Mouse (Mus musculus) megakaryocyte, embryonic 14.5 days (primary cell): ENCODE measurements around the gene Acaa1b.

Experiments
- FLI1 ChIP-seq: IDR thresholded peaks from 2 replicates; pipeline ENCODE4 v1.6.1; 2012; ENCODE audit warnings: low read length, inconsistent platforms, mixed read lengths
- GATA1 ChIP-seq: IDR thresholded peaks from 3 replicates; pipeline ENCODE4 v1.6.1; 2012; ENCODE audit warnings: mixed read lengths, low read length, inconsistent platforms, borderline replicate concordance

DNA sequence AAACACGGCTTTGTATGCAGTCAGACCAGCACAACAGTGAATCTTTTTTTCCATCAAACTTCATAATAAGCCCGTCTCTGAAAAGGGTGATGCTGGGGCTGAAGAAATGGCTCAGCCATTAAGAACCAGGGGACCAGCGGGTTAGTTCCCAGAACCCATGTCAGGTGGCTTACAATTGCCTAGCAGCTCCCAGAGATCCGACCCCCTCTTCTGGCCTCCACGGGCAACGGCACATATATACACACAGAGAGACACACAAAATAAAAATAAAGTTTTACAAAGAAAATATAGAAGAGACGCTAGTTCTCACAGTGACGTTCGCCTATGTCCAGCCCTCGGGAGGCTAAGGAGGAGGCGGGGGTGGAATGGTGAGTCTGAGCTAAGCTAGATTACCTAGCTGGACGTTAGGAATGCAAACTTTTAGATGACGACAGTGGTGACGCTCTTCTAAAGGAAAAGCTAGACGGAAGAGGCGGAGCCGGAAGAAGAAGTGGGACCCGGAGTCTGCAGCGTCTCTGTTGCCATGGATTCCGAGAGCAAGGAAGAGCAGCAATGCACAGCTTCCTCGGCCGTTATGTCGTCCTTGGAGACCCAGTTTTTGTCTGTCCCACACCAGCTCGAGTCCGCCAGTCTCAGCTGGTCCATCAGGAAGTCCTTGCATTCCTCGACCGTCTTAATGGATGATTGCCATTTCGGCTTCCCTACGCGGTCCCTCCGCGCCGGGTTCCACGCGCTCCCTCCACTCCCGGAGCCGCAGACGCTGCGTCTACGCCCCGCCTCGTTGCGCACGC is 54.7 kb downstream of the Acaa1b start, which contains the start of gene Dlec1:
- TF ChIP-seq GATA1 (no peak), FLI1 (no peak)
